Mouse (Mus musculus): ENCODE data around the gene Swt1.

- TF ChIP-seq CTCF (IDR thresholded peaks at IDR 0.05; ENCODE audit: borderline replicate concordance, insufficient read depth, low read length) (no peak), POLR2A (IDR thresholded peaks at IDR 0.05; ENCODE audit: low read depth, low read length) (no peak; the same call in 1 of the 2 replicates)
Measured at GRCm38 (mm10) chr1:151343571-151344282, 84.5 kb downstream of the Swt1 start.

Data from embryonic fibroblast, embryonic 13.5 days (primary cell).